Comparison of ENCODE assay signal across 8 mouse cellular contexts in genomic region chr16:95658836-95659430, GRCm38 (mm10). TPM values are rescaled to one million over a fixed set of nuclear protein-coding genes. Genes with fewer than 3 reads are reported as not detected.
DNase-seq lines count a peak whose midpoint lies in the region; ATAC-seq and TF ChIP-seq lines count a peak whose summit lies in the region.

No protein-coding gene starts in this region.

- H3K4me2 ChIP-seq in kidney, embryonic 14.5 days (replicated peaks; ENCODE audit: low read depth, low read length) = no peak overlapping the region
- H3K4me2 ChIP-seq in heart, postnatal 0 days (ENCODE audit: low read depth, low read length) = no peak overlapping the region

- no peak overlapping the region for H3K9ac ChIP-seq in kidney, embryonic 14.5 days (ENCODE audit: low read depth, low read length)
- no peak overlapping the region for H3K9ac ChIP-seq in ES-Bruce4 (ENCODE audit: low read depth, poor library complexity, severe bottlenecking)
- no peak overlapping the region for H3K9ac ChIP-seq in heart, postnatal 0 days (replicated peaks; ENCODE audit: low read depth, low read length)
- H3K9ac ChIP-seq in liver, adult 2 months (ENCODE audit: low read depth, low read length) = no peak overlapping the region

- WGBS in kidney, embryonic 14.5 days = 61% methylated on average over 5 of the region's 5 CpGs
- WGBS in heart, postnatal 0 days = 47% methylated on average over 5 of the region's 5 CpGs
- WGBS in liver, adult 2 months = 38% methylated on average over 5 of the region's 5 CpGs

- peak; percentile 82 for DNase-seq in kidney, adult 18-20 months
- DNase-seq in c-Kit-positive CD71-positive TER-119-positive erythroid progenitor cells, embryonic 14.5 days (ENCODE audit: low spot score) = peak; percentile 28
- DNase-seq in heart, postnatal 0 days (ENCODE audit: low spot score) = no peak
- DNase-seq in liver, adult 2 months (ENCODE audit: extremely low read depth, low read depth, low spot score) = peak; percentile 72
- DNase-seq in spleen, adult 18-20 months = peak; percentile 49 to 77
- no peak for DNase-seq in Muller cell, postnatal 12 days (ENCODE audit: inconsistent ontology term)

- no peak; the same call in 1 of the 2 replicates for ATAC-seq in kidney, embryonic 14.5 days (ENCODE audit: low FRiP score, low TSS enrichment)
- no peak for ATAC-seq in heart, postnatal 0 days (ENCODE audit: insufficient read depth, low read depth)

- TF ChIP-seq CTCF in ES-Bruce4 (IDR thresholded peaks at IDR 0.05; ENCODE audit: low read depth, low read length) = peak; percentile 88
- TF ChIP-seq CTCF in heart, postnatal 0 days (IDR thresholded peaks at IDR 0.05; ENCODE audit: low read depth) = peak; percentile 64
- TF ChIP-seq CTCF in liver, adult 2 months (IDR thresholded peaks at IDR 0.05; ENCODE audit: low read depth, low read length) = peak; percentile 97

- no peaks in the 10 kb centered on the region for H3K79me2 ChIP-seq in liver, adult 2 months (ENCODE audit: control insufficient read depth, insufficient read depth, low read length)

- no peaks in the 10 kb centered on the region for H3K4me1 ChIP-seq in kidney, embryonic 14.5 days (ENCODE audit: control insufficient read depth, insufficient read depth, low read length)
- H3K4me1 ChIP-seq in ES-Bruce4 (ENCODE audit: control insufficient read depth, insufficient read depth, low read length) = no peaks in the 10 kb centered on the region
- no peaks in the 10 kb centered on the region for H3K4me1 ChIP-seq in heart, postnatal 0 days (ENCODE audit: control insufficient read depth, insufficient read depth)
- H3K4me1 ChIP-seq in liver, adult 2 months (ENCODE audit: control insufficient read depth, insufficient read depth, low read length) = peaks cover 7% of the 10 kb centered on the region; the same call in 1 of the 2 replicates

- no peak overlapping the region for H3K4me3 ChIP-seq in kidney, embryonic 14.5 days (ENCODE audit: low read length)
- H3K4me3 ChIP-seq in ES-Bruce4 (ENCODE audit: low read depth, low read length) = no peak overlapping the region
- H3K4me3 ChIP-seq in heart, postnatal 0 days (ENCODE audit: low read depth, low read length) = no peak overlapping the region
- no peak overlapping the region for H3K4me3 ChIP-seq in liver, adult 2 months (ENCODE audit: insufficient read depth, low read depth, low read length)

- no peak for TF ChIP-seq POLR2A in ES-Bruce4 (IDR thresholded peaks at IDR 0.05; ENCODE audit: insufficient read depth, low read length)
- TF ChIP-seq POLR2A in liver, adult 2 months (IDR thresholded peaks at IDR 0.05; ENCODE audit: extremely low read depth, insufficient read depth, low read length) = no peak

- no peak for TF ChIP-seq EP300 in ES-Bruce4 (IDR thresholded peaks at IDR 0.05; ENCODE audit: insufficient read depth, low read depth, low read length)
- no peak for TF ChIP-seq EP300 in heart, postnatal 0 days (IDR thresholded peaks at IDR 0.05; ENCODE audit: low read depth)

- H3K9me3 ChIP-seq in kidney, embryonic 14.5 days (ENCODE audit: control insufficient read depth, low read length) = peaks cover 4% of the 10 kb centered on the region; the same call in 1 of the 2 replicates
- no peaks in the 10 kb centered on the region for H3K9me3 ChIP-seq in ES-Bruce4 (replicated peaks; ENCODE audit: control insufficient read depth, insufficient read depth, low read length, poor library complexity, severe bottlenecking)
- peaks cover 9% of the 10 kb centered on the region for H3K9me3 ChIP-seq in heart, postnatal 0 days (replicated peaks; ENCODE audit: control insufficient read depth, low read length)

- no peak overlapping the region for H3K27ac ChIP-seq in kidney, embryonic 14.5 days (ENCODE audit: low read depth, low read length)
- no peak overlapping the region for H3K27ac ChIP-seq in ES-Bruce4 (ENCODE audit: insufficient read depth, low read length)
- H3K27ac ChIP-seq in heart, postnatal 0 days (ENCODE audit: low read depth) = no peak overlapping the region
- H3K27ac ChIP-seq in liver, adult 2 months (replicated peaks; ENCODE audit: insufficient read depth, low read depth, low read length) = no peak overlapping the region; the same call in 1 of the 2 replicates

- no peaks in the 10 kb centered on the region for H3K36me3 ChIP-seq in kidney, embryonic 14.5 days (ENCODE audit: control insufficient read depth, insufficient read depth, low read length)
- no peaks in the 10 kb centered on the region for H3K36me3 ChIP-seq in ES-Bruce4 (ENCODE audit: control insufficient read depth, insufficient read depth, low read length, poor library complexity, severe bottlenecking)
- no peaks in the 10 kb centered on the region for H3K36me3 ChIP-seq in heart, postnatal 0 days (replicated peaks; ENCODE audit: control insufficient read depth, insufficient read depth, low read length)
- H3K36me3 ChIP-seq in liver, adult 2 months (ENCODE audit: control insufficient read depth, insufficient read depth, low read length) = no peaks in the 10 kb centered on the region

- no peaks in the 10 kb centered on the region for H3K27me3 ChIP-seq in kidney, embryonic 14.5 days (ENCODE audit: control insufficient read depth, insufficient read depth, low read length)
- H3K27me3 ChIP-seq in ES-Bruce4 (ENCODE audit: control insufficient read depth, insufficient read depth, low read length, poor library complexity, severe bottlenecking) = no peaks in the 10 kb centered on the region
- H3K27me3 ChIP-seq in heart, postnatal 0 days (ENCODE audit: control insufficient read depth, insufficient read depth, low read length) = no peaks in the 10 kb centered on the region
- no peaks in the 10 kb centered on the region for H3K27me3 ChIP-seq in liver, adult 2 months (ENCODE audit: control insufficient read depth, insufficient read depth, low read length)

RNA-seq across cellular contexts. Expression of gene Ets2, which starts 42.9 kb away (rescaled TPM):
- polyA plus RNA-seq in kidney, embryonic 14.5 days (2014; fragmentation: Nextera tagmentation; extraction: Ambion mirVana) = 30.3 and 46.5 TPM in 2 replicates
- polyA plus RNA-seq in ES-Bruce4 (2011; ENCODE audit: insufficient read depth, insufficient read length, low read depth, missing spikeins) = 32.5 and 34.5 TPM in 2 replicates
- total RNA-seq in heart, postnatal 0 days (2014; rRNA removed; ENCODE audit: low replicate concordance) = 61.2 and 69.2 TPM in 2 replicates
- 44.0 and 45.0 TPM in 2 replicates for polyA plus RNA-seq in heart, postnatal 0 days (2015; fragmentation: Nextera tagmentation; extraction: Ambion mirVana)
- total RNA-seq in liver, adult 2 months (2014; rRNA removed) = 10.7 and 15.4 TPM in 2 replicates
- 14.6 TPM in 2 replicates for polyA plus RNA-seq in liver, adult 2 months (2012; rRNA removed)

Comparison
In these comparisons a context has a peak if more than half of its experiments do, and no peak if none do; other contexts are left out.
1. DNase-seq: peak in kidney, adult 18-20 months (single experiment), c-Kit-positive CD71-positive TER-119-positive erythroid progenitor cells, embryonic 14.5 days (single experiment), liver, adult 2 months (single experiment) and spleen, adult 18-20 months (2 of 2); none in heart, postnatal 0 days (single experiment) and Muller cell, postnatal 12 days (single experiment).
2. Peak in every context shown above with its lines, with median percentiles within 50 percentile points of each other: CTCF ChIP-seq.